Mouse (Mus musculus): ENCODE data around the gene Rapgef1.

DNA sequence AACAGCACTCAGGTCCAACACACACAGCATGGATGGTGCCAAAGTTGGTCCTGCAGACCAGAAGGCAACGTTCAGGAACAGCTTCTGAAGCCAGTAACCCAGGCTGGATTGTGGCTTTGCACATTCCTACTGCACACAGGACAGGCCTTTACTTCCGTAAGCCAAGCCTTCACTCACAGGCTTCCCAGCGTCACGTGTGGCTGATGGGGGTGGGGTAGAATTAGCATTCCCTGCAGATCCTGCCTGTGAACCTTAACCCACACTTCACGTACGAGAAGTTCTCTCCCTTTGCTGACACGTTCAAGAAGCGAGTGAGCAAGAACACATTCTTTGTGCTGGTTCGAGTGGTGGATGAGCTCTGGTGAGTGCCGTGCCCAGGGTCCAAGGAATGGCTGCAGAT is 113.0 kb downstream of the Rapgef1 start:
- TF ChIP-seq CTCF (IDR thresholded peaks at IDR 0.05; ENCODE audit: extremely low read depth, insufficient read depth, low read length) (no peak), POLR2A (IDR thresholded peaks at IDR 0.05; ENCODE audit: extremely low read depth, insufficient read depth, low read length) (no peak)

All from cortical plate, adult 2 months (tissue).